Mouse (Mus musculus) adrenal gland, postnatal 25 days (tissue): Measurements from ENCODE around the gene Snap25. TPM values are rescaled to one million over a fixed set of nuclear protein-coding genes. Genes with fewer than 3 reads are reported as not detected.

ENCODE experiments used
- DNase-seq: peaks from one replicate; pipeline ENCODE4 v3.0.0; 2021; ENCODE audit warnings: mixed read lengths
- long read RNA-seq: library from polyadenylated mRNA; stranded (forward); transcript quantifications from one replicate; pipeline ENCODE4 v2.0.0, GENCODE M21; 2021
- total RNA-seq: library from RNA; stranded (reverse); gene quantifications from 2 replicates; pipeline ENCODE4 v1.2.3, GENCODE M21; 2021

The Snap25 gene
- 26.9 and 35.6 TPM in 2 replicates for total RNA-seq
- long read RNA-seq, transcript Snap25-202 (8 exons, 1,014 nt): major isoform, 14 of 22 reads
- long read RNA-seq, partial matches to known transcripts: 3 of 22 reads
- long read RNA-seq, other reads (novel, unspliced or antisense): 2 of 22 reads

- peak; percentile 49 for DNase-seq
Measured at GRCm38 (mm10) chr2:136713299-136713758, at the start of gene Snap25. TSS of gene Snap25 (plus strand) at chr2:136713453.

- no peak for DNase-seq
Measured at GRCm38 (mm10) chr2:136666951-136667350, 46.3 kb upstream of the Snap25 start.

- no peak for DNase-seq
Measured at GRCm38 (mm10) chr2:136669183-136669582, 44.1 kb upstream of the Snap25 start.

- DNase-seq: no peak
Measured at GRCm38 (mm10) chr2:136669665-136670064, 43.6 kb upstream of the Snap25 start.

GRCm38 (mm10) chr2:136670539-136671271 is 42.5 kb upstream of the Snap25 start:
- DNase-seq: no peak

- no peak for DNase-seq
Measured at GRCm38 (mm10) chr2:136674077-136674757, 39.0 kb upstream of the Snap25 start.

GRCm38 (mm10) chr2:136676196-136676595 is 37.1 kb upstream of the Snap25 start:
- no peak for DNase-seq

- DNase-seq: no peak
Measured at GRCm38 (mm10) chr2:136676918-136677445, 36.3 kb upstream of the Snap25 start.

GRCm38 (mm10) chr2:136678321-136679161 is 34.7 kb upstream of the Snap25 start:
- peak; percentile 91 for DNase-seq

- peak; percentile 81 for DNase-seq
Measured at GRCm38 (mm10) chr2:136679280-136680221, 33.7 kb upstream of the Snap25 start.

- DNase-seq: peak; percentile 39
Measured at GRCm38 (mm10) chr2:136682146-136682860, 30.9 kb upstream of the Snap25 start.

GRCm38 (mm10) chr2:136686195-136686594 is 27.1 kb upstream of the Snap25 start:
- no peak for DNase-seq

- DNase-seq: no peak
Measured at GRCm38 (mm10) chr2:136687316-136687715, 25.9 kb upstream of the Snap25 start.

GRCm38 (mm10) chr2:136689476-136689875 is 23.8 kb upstream of the Snap25 start:
- peak; percentile 54 for DNase-seq

- DNase-seq: no peak
Measured at GRCm38 (mm10) chr2:136691681-136692080, 21.6 kb upstream of the Snap25 start.

GRCm38 (mm10) chr2:136699429-136700227 is 13.6 kb upstream of the Snap25 start:
- DNase-seq: no peak

GRCm38 (mm10) chr2:136703376-136703775 is 9.9 kb upstream of the Snap25 start:
- DNase-seq: no peak

- no peak for DNase-seq
Measured at GRCm38 (mm10) chr2:136711155-136711554, 2.1 kb upstream of the Snap25 start.

GRCm38 (mm10) chr2:136711746-136712440 is 1.4 kb upstream of the Snap25 start:
- peak; percentile 9 for DNase-seq
